Mouse (Mus musculus) MEL (cell line): ENCODE data around the gene Eapp.
"Not testable (repeated sequence)": the region's sequence is repeated elsewhere in the genome, so short reads cannot be mapped to it uniquely, and the experiment has no call there.

Experiments used
- CHD1 ChIP-seq: IDR thresholded peaks from 2 replicates; pipeline ENCODE4 v1.6.1; 2012; ENCODE audit warnings: low read depth, mild to moderate bottlenecking, inconsistent platforms, low read length, improper control_type of control experiment
- HCFC1 ChIP-seq: IDR thresholded peaks from 2 replicates; pipeline ENCODE4 v1.6.1; 2012; ENCODE audit warnings: low read depth, mild to moderate bottlenecking, inconsistent platforms, low read length, improper control_type of control experiment, moderate library complexity
- MAFK ChIP-seq: IDR thresholded peaks from 2 replicates; pipeline ENCODE4 v1.6.1; 2011; ENCODE audit warnings: low read depth, mild to moderate bottlenecking, low read length, improper control_type of control experiment, borderline replicate concordance
- MEF2A ChIP-seq: IDR thresholded peaks from 2 replicates; pipeline ENCODE4 v1.6.1; 2014; ENCODE audit warnings: low read depth, mild to moderate bottlenecking, inconsistent platforms, low read length, improper control_type of control experiment; ENCODE audit not compliant: poor library complexity, insufficient replicate concordance, severe bottlenecking; ENCODE audit errors: extremely low read depth
- MYB ChIP-seq: IDR thresholded peaks from 2 replicates; pipeline ENCODE4 v1.6.1; 2011; ENCODE audit warnings: mild to moderate bottlenecking, low read depth, low read length, improper control_type of control experiment
- POLR2AphosphoS2 ChIP-seq: IDR thresholded peaks from 2 replicates; pipeline ENCODE4 v1.6.1; 2011; ENCODE audit warnings: low read length, improper control_type of control experiment
- POLR2AphosphoS5 ChIP-seq: IDR thresholded peaks from 2 replicates; pipeline ENCODE4 v1.6.1; 2012; ENCODE audit warnings: low read depth, borderline replicate concordance, mild to moderate bottlenecking, inconsistent platforms, low read length, moderate library complexity, mixed read lengths
- USF2 ChIP-seq, 2 experiments: IDR thresholded peaks; 2 replicates each; pipeline ENCODE4 v1.6.1; 2011 to 2012; ENCODE audit warnings: improper control_type of control experiment in 2 of 2, low read length in 2 of 2, borderline replicate concordance in 1 of 2, inconsistent platforms in 1 of 2, low read depth in 1 of 2, mild to moderate bottlenecking in 1 of 2; ENCODE audit not compliant: insufficient read depth in 1 of 2

GRCm38 (mm10) chr12:54710494-54710879 lies 14.8 kb upstream of the Eapp start:
- TF ChIP-seq POLR2AphosphoS5; HCFC1; MEF2A; CHD1; MYB; USF2 (IDR thresholded peaks at IDR 0.05; ENCODE audit: borderline replicate concordance in 1 of 2, insufficient read depth in 1 of 2, low read depth in 1 of 2, low read length in 2 of 2); POLR2AphosphoS2; MAFK: not testable (repeated sequence)
